Mouse (Mus musculus): ENCODE results near the gene Elp5.

DNA sequence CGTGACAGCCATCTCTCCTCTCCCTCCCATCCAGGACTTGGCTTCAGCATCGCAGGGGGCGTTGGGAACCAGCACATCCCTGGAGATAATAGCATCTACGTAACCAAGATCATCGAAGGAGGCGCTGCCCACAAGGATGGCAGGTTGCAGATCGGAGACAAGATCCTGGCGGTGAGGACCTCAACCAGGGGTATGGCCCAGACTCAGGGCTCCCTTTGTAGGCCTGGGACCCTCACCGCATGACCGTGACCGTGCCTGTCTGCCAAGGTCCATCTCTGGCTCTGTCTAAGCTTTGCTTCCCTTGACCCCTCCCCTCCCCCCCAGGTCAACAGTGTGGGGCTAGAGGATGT lies 49.0 kb upstream of the Elp5 start:
- TF ChIP-seq TAL1 (IDR thresholded peaks at IDR 0.05; ENCODE audit: low read length), result no peak
- TF ChIP-seq GATA1 (IDR thresholded peaks at IDR 0.05; ENCODE audit: low read length), result no peak
